In the genomic region with DNA sequence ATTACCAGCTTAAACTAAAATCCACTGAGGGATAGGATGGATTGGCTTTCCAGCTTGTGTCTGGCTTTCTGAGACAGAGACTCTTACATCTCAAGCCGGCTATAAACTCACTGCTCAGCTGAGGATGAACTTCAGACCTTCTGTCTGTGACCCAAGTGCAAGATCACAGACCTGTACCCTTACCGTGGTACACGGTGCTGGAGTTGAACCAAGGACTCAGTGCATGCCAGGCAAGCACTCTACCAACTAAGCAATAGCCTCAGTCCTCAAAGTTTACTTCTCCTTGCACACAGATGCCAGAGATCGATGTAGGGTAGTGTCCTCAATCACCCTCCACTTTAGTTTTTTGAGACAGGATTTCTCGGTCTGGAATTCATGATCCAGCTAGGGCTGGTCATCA, we compare ENCODE assay signal across 22 mouse cellular contexts. TPM values are rescaled to one million over a fixed set of nuclear protein-coding genes. Genes with fewer than 3 reads are reported as not detected.
DNase-seq lines count a peak whose midpoint lies in the region; ATAC-seq and TF ChIP-seq lines count a peak whose summit lies in the region.
"Had no signal": no experiment of that assay in that cellular context is flagged by ENCODE, and none has a peak within 500 bp of the region (broad histone marks: within the 10 kb centered on the region; RNA-seq: fewer than 3 reads in every experiment).

No protein-coding gene starts in this region.

- no peak for ATAC-seq in kidney, embryonic 14.5 days (ENCODE audit: low FRiP score, low TSS enrichment)
- ATAC-seq: CD4-positive, CD25-positive, alpha-beta regulatory T cell, adult 4 months; forebrain, embryonic 14.5 days; forebrain, postnatal 0 days had no signal

- no peak overlapping the region for H3K4me2 ChIP-seq in kidney, embryonic 14.5 days (replicated peaks; ENCODE audit: low read depth, low read length)
- no peak overlapping the region for H3K4me2 ChIP-seq in myocyte (ENCODE audit: low read depth)
- H3K4me2 ChIP-seq: embryonic facial prominence, embryonic 12.5 days; embryonic facial prominence, embryonic 15.5 days; heart, embryonic 11.5 days; hindbrain, embryonic 12.5 days had no signal

- no peak for TF ChIP-seq POLR2A in kidney, adult 2 months (IDR thresholded peaks at IDR 0.05; ENCODE audit: low read depth, low read length)
- no peak for TF ChIP-seq POLR2A in myocyte (IDR thresholded peaks at IDR 0.05; ENCODE audit: insufficient read length, low read depth)

- no peak overlapping the region for H3K27ac ChIP-seq in kidney, adult 2 months (ENCODE audit: insufficient read depth, low read depth, low read length)
- H3K27ac ChIP-seq in kidney, embryonic 14.5 days (ENCODE audit: low read depth, low read length), result no peak overlapping the region
- H3K27ac ChIP-seq: embryonic facial prominence, embryonic 12.5 days; embryonic facial prominence, embryonic 15.5 days; gastrocnemius, adult 2 months; hindbrain, embryonic 12.5 days had no signal

- H3K9ac ChIP-seq in kidney, embryonic 14.5 days (ENCODE audit: low read depth, low read length), result no peak overlapping the region
- H3K9ac ChIP-seq: embryonic facial prominence, embryonic 12.5 days; embryonic facial prominence, embryonic 15.5 days; forebrain, postnatal 0 days; hindbrain, embryonic 12.5 days had no signal

- DNase-seq in kidney, adult 2 months, result peak; percentile 51
- peak; percentile 19 to 45 for DNase-seq in kidney, postnatal 36 days
- no peak for DNase-seq in kidney, postnatal 14 days
- no peak for DNase-seq in urinary bladder, adult 18-20 months (ENCODE audit: low spot score in 2 of 2)
- DNase-seq: adrenal gland, adult 2 months; adrenal gland, postnatal 14 days; cerebellum, adult 11 months; cerebellum, adult 2 months; cerebellum, adult 9-11 months; cerebellum, postnatal 25 days; forebrain, postnatal 0 days; gastrocnemius, adult 2 months; gastrocnemius, postnatal 14 days; heart, adult 11 months had no signal

- H3K79me2 ChIP-seq in myocyte (ENCODE audit: control insufficient read depth, insufficient read depth), result peaks cover 97% of the 10 kb centered on the region

- H3K9me3 ChIP-seq in kidney, embryonic 14.5 days (ENCODE audit: control insufficient read depth, low read length), result no peaks in the 10 kb centered on the region
- H3K9me3 ChIP-seq: embryonic facial prominence, embryonic 12.5 days; embryonic facial prominence, embryonic 15.5 days; hindbrain, embryonic 12.5 days had no signal

- H3K36me3 ChIP-seq in kidney, adult 2 months (ENCODE audit: control insufficient read depth, insufficient read depth, low read length), result no peaks in the 10 kb centered on the region
- H3K36me3 ChIP-seq in kidney, embryonic 14.5 days (ENCODE audit: control insufficient read depth, insufficient read depth, low read length), result peaks cover 6% of the 10 kb centered on the region; the same call in 1 of the 2 replicates
- peaks cover 11% of the 10 kb centered on the region for H3K36me3 ChIP-seq in myocyte (ENCODE audit: control insufficient read depth, insufficient read depth)

- H3K4me1 ChIP-seq in kidney, adult 2 months (ENCODE audit: control insufficient read depth, insufficient read depth, low read length), result peaks cover 2% of the 10 kb centered on the region; the same call in 1 of the 2 replicates
- H3K4me1 ChIP-seq in kidney, embryonic 14.5 days (ENCODE audit: control insufficient read depth, insufficient read depth, low read length), result no peaks in the 10 kb centered on the region
- H3K4me1 ChIP-seq: embryonic facial prominence, embryonic 12.5 days; hindbrain, embryonic 12.5 days had no signal

- no peak overlapping the region for H3ac ChIP-seq in myocyte (ENCODE audit: control insufficient read depth, insufficient read length)

- no peaks in the 10 kb centered on the region for H3K27me3 ChIP-seq in kidney, adult 2 months (replicated peaks; ENCODE audit: control insufficient read depth, insufficient read depth, low read length)
- no peaks in the 10 kb centered on the region for H3K27me3 ChIP-seq in kidney, embryonic 14.5 days (ENCODE audit: control insufficient read depth, insufficient read depth, low read length)
- no peaks in the 10 kb centered on the region for H3K27me3 ChIP-seq in myocyte (ENCODE audit: control insufficient read depth, insufficient read depth, insufficient read length)
- H3K27me3 ChIP-seq: embryonic facial prominence, embryonic 12.5 days; embryonic facial prominence, embryonic 15.5 days; hindbrain, embryonic 12.5 days had no signal

- WGBS in kidney, adult 2 months, result 66% methylated on average over 5 of the region's 5 CpGs
- WGBS in kidney, embryonic 14.5 days, result 97% methylated on average over 5 of the region's 5 CpGs

- no peak overlapping the region for H3K4me3 ChIP-seq in kidney, adult 2 months (ENCODE audit: insufficient read depth, low read depth, low read length)
- H3K4me3 ChIP-seq in kidney, embryonic 14.5 days (ENCODE audit: low read length), result no peak overlapping the region
- no peak overlapping the region for H3K4me3 ChIP-seq in myocyte
- H3K4me3 ChIP-seq: embryonic facial prominence, embryonic 12.5 days; embryonic facial prominence, embryonic 15.5 days; gastrocnemius, adult 2 months; hindbrain, embryonic 12.5 days had no signal

- TF ChIP-seq CTCF in kidney, adult 2 months (conservative IDR thresholded peaks at IDR 0.05; ENCODE audit: insufficient read depth, insufficient read length, low read depth, low read length), result no peak

TF ChIP-seq in myocyte, 11 proteins besides CTCF, POLR2A, EP300 and RAD21:
- TF ChIP-seq POLR2AphosphoS2 (IDR thresholded peaks at IDR 0.05; ENCODE audit: insufficient read length, low read depth) (peak; percentile 19), TCF3 (IDR thresholded peaks at IDR 0.05; ENCODE audit: insufficient read length, low read depth) (no peak), E2F4 (IDR thresholded peaks at IDR 0.05; ENCODE audit: insufficient read depth) (no peak)

RNA-seq across cellular contexts. Expression of gene Cdc27, which starts 10.6 kb away (rescaled TPM):
- polyA plus RNA-seq in kidney, adult 2 months (2012; rRNA removed), result 5.2 and 6.1 TPM in 2 replicates
- polyA plus RNA-seq in kidney, embryonic 14.5 days (2014; fragmentation: Nextera tagmentation; extraction: Ambion mirVana), result 39.9 and 55.5 TPM in 2 replicates
- polyA plus RNA-seq in myocyte (2012; fragmentation: generic; extraction: Trizol), result 9.2 TPM

RNA-seq across cellular contexts. Expression of gene Myl4, which starts 10.7 kb away (rescaled TPM):
- polyA plus RNA-seq in kidney, adult 2 months (2012; rRNA removed), result 2.0 and 2.6 TPM in 2 replicates
- polyA plus RNA-seq in kidney, embryonic 14.5 days (2014; fragmentation: Nextera tagmentation; extraction: Ambion mirVana), result 1.2 and 1.8 TPM in 2 replicates
- 5,062 TPM for polyA plus RNA-seq in myocyte (2012; fragmentation: generic; extraction: Trizol)

Comparison
In these comparisons a context has a peak if more than half of its experiments do, and no peak if none do; other contexts are left out.
1. DNase-seq: peak in kidney, adult 2 months (single experiment) and kidney, postnatal 36 days (2 of 2); none in kidney, postnatal 14 days (single experiment) and urinary bladder, adult 18-20 months (0 of 2).
2. RNA of gene Myl4, which starts 10.7 kb away (polyA plus RNA-seq): 5,062 TPM in myocyte (single experiment); 2.0 to 2.6 TPM in kidney, adult 2 months and 1.2 to 1.8 TPM in kidney, embryonic 14.5 days; every median in the first group is over 1,000 times any median in the second.